Mouse (Mus musculus): ENCODE data around the gene Uqcc2.

DNA sequence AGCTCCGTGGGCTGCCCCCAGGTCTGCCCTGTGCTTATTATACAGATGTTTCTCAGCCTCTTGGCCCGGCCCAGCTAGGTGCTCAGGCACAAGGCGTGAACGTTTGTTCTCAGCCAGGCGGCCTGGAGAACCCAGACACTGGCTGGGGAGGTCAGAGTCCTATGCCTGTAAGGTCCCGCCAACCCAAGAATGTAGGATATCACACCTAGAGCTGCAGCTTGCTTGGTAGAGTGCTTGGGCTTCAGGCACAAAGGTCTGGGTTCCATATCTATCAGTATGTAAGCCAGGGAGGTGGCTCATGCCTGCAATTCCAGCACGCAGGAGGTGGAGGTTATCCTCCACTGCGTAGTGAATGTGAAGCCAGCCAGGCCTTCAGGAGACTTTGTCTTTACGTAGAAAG lies 43.6 kb downstream of the Uqcc2 start:
- TF ChIP-seq CTCF (IDR thresholded peaks at IDR 0.05; ENCODE audit: control insufficient read depth, insufficient read depth, insufficient replicate concordance, low read depth, low read length) (no peak), POLR2A (IDR thresholded peaks at IDR 0.05; ENCODE audit: control insufficient read depth, low read depth, low read length) (no peak)
